Mouse (Mus musculus) layer of hippocampus, postnatal 25 days (tissue): Measurements from ENCODE around the gene Trp53tg5. TPM values are rescaled to one million over a fixed set of nuclear protein-coding genes. Genes with fewer than 3 reads are reported as not detected.

Source experiments
- DNase-seq, 2 experiments: peaks; one replicate each; pipeline ENCODE4 v3.0.0; 2022; ENCODE audit warnings: mixed read lengths in 2 of 2, low spot score in 1 of 2; ENCODE audit errors: extremely low spot score in 1 of 2
- total RNA-seq, 2 experiments: library from RNA; stranded (reverse); gene quantifications; 2 replicates each; pipeline ENCODE4 v1.2.3; 2021

Trp53tg5 gene
- total RNA-seq, result not detected

- DNase-seq, result no peak
Observed at GRCm38 (mm10) chr2:164473624-164474023, at the start of gene Trp53tg5. Gene Trp53tg5, minus strand, starts transcription at chr2:164473724.

DNA sequence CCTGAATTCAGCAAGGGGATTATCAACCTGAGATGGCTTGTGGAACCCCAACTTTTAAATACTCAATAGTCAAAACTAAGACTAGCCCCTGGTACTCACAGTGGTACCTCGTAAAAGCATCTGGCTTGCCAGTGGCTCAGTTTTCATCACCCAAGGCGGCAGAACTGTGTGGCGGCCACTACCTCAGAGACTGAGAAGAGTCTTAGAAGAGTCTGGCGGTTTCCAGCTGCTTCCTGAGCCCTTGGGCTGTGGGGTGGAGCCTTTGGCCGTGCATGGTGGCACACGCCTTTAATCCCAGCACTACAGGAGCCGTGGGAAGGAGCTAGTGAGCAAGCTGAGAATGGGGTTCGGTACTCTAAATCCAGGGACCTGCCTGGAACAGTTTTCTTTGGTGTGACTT lies 48.8 kb upstream of the Trp53tg5 start:
- DNase-seq, result no peak

DNA sequence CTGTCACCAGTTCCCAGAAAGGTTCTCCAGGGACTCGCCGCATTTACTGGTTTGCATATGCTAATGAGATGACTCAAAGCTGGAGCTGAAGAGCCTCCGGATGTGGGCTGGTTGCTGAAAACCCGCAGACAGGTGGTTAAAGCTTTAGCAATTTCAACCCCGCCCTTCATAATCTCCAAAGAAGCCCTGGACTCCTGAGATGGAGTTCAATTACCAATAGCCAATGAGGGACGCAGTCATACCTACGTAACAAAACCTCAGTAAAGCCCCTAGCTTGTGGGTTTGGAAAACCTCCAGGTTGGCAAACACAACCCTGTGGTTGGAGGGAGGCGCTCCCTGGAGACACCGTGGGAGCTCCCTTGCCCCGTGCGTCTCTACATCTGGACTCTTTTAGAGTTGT lies 48.3 kb upstream of the Trp53tg5 start:
- no peak for DNase-seq

DNA sequence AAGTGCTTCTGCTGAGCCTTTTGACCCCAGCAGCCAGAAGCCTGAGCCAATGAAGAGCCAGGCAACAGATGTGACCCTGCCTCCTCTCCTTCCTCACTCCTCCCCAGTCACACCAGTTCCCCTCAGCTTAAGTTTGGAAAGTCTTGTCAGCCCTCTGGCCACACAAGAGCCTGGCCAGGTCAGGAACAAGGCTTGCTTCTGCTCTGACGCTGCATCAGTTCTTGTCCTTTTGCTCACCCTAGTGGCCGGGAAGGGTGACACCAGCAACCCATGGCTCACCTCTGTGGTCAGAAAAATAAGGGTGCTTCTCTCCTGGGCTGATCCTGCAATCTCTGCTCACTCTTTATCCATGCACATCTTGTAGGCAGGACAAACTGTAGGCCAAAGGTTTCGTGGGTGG lies 47.3 kb upstream of the Trp53tg5 start:
- DNase-seq, result no peak

- DNase-seq, result no peak
Observed at GRCm38 (mm10) chr2:164519171-164519526, 45.6 kb upstream of the Trp53tg5 start.

- DNase-seq, result no peak
Observed at GRCm38 (mm10) chr2:164518266-164519170, 45.0 kb upstream of the Trp53tg5 start.

GRCm38 (mm10) chr2:164517485-164518221 lies 44.1 kb upstream of the Trp53tg5 start:
- peak in 1 of 2 experiments; percentile 40 for DNase-seq

DNA sequence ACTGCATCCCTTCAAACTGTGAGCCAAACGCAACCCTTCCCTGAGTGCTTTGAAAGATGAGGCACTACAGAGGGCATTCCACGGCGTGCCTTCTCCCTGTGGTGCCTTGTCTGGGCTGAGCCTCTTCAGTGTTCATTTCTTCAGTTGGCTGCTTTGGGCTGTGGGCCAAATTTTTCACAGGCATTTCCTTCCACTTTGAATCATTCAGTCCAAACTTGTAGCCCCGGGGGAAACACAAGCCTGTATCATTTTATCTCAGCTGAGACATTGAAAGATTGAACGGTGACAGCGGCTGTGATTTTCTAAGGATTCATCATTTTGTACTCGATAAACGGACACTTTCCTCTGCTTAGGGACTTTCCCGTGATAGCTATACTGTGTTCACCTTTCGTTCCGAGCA lies 43.1 kb upstream of the Trp53tg5 start:
- DNase-seq, result no peak

- no peak for DNase-seq
Observed at GRCm38 (mm10) chr2:164515897-164516296, 42.4 kb upstream of the Trp53tg5 start.

DNA sequence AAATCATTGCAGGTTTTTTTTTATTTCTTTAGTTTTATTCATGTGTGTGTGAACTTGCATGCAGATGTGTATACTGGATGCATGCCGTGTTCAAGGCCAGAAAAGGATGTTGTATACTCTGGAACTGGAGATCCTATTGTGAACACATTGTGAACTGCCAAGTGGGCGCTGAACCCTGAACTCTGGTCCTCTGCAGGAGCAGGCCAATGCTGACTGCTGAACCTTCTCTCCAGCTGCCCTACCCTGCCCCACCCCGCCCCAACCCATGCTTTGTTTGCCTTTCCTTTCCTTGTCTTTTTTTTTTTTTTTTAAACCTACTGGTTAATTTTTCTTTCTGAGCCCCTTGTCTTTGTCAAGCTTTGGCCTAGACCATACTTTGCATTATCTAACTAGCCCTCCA lies 41.4 kb upstream of the Trp53tg5 start:
- no peak for DNase-seq

- DNase-seq, result no peak
Observed at GRCm38 (mm10) chr2:164513389-164513788, 39.9 kb upstream of the Trp53tg5 start.

DNA sequence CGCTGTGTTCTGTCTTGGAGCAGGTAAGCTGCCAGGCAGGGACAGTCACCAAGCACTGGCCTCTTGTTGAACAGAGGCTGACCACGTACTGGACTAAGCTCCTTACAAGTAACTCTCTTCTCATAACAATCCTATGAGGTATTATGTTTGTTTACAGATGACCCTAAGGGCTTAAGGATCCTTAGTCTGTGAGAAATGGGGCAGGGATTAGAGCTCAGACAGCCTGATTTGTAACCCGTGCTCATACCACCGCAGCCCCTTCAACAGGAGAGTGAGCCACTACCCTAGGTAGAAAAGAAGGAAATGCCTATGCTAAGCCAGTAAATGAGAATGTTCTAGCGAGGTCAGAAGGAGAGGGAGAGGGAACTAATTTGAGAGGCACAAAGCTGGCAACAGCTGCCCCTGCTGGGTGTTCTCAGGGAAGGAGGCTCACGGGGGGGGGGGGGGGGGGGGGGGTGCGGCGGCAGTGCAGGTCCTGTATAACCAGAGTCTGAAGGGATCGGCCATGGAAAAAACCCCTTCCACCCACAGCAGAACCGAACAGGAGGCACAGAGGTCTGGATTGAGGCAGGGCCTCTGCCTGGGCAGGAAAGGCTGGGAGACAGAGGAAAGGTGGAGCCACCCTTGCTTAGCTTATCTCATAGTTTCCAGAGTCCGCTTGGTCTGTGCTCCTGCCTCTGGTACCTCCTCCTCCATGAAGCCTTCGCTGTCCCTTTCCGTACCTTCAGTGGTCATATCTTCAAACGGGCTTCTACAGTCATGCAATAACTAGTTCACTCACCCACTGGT lies 38.8 kb upstream of the Trp53tg5 start:
- no peak for DNase-seq

GRCm38 (mm10) chr2:164510621-164511190 lies 37.2 kb upstream of the Trp53tg5 start:
- DNase-seq, result no peak

DNA sequence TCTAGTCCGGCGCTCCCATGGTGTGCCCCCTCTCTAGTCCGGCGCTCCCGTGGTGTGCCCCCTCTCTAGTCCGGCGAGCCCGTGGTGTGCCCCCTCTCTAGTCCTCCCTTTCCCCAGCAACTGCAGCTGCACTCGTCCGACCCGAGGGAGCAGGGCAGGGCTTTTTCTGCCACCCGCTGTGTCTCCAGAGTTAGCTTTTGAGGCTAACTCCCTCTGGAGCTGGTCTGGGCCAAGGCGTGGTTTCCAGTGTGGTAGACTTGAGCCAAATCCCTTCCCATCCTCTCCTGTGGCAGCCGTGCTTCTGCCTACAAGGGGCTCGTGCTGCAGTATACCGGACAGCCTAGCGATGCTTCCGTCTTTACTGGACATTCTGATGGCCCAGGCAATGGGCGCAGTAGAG lies 34.3 kb upstream of the Trp53tg5 start:
- no peak for DNase-seq

DNA sequence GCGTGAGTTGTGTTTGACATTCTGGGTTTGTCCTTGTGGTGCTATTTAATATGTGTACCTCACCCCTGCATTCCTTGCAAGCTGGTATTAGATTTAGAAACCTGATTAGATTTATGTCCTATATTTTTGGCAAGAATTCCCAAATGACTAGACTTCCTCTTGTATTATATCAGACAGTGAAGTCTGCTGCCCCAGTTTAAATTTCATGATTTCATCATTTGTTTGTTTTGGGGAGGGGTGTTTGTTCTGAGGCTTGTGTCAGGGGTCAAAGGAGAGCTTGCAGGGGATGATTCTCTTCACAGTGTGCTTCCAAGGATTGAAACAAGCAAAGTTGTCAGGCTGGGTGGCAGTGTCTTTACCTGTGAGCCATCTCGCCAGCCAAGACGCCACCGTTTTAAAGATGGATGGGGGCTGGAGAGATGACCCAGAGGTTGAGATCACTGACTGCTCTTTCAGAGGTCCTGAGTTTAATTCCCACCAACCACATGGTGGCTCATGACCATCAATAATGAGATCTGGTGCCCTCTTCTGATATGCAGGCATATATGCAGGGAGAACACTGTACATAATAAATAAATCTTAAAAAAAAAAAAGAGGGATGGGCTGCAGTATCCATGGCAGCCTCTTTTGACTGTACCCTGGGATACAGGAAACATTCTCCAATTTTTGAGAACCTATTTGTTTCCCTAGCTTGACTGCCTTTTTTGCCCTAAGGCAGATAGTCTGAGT lies 32.3 kb upstream of the Trp53tg5 start:
- no peak for DNase-seq

GRCm38 (mm10) chr2:164504919-164505318 lies 31.4 kb upstream of the Trp53tg5 start:
- no peak for DNase-seq

DNA sequence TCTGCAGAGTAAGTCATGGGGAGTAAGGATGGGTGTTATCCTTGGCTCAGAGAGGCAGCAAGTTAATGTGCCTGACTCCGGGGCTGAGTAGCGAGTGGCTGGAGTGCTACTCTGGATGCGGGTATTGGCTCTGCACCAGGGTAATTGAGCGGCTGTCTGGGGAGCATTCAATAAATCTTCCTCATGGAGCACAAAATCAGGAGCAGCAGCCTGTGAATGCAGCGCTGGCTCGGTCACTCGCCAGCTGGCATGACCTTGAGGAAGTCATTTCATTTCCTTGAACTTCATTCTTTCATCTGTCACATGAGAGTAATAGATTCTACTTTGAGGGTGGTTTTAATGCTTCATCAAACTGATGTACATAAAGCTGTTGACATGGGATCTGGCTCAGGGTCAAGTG lies 27.0 kb upstream of the Trp53tg5 start:
- no peak for DNase-seq

GRCm38 (mm10) chr2:164499317-164499716 lies 25.8 kb upstream of the Trp53tg5 start:
- DNase-seq, result no peak

DNA sequence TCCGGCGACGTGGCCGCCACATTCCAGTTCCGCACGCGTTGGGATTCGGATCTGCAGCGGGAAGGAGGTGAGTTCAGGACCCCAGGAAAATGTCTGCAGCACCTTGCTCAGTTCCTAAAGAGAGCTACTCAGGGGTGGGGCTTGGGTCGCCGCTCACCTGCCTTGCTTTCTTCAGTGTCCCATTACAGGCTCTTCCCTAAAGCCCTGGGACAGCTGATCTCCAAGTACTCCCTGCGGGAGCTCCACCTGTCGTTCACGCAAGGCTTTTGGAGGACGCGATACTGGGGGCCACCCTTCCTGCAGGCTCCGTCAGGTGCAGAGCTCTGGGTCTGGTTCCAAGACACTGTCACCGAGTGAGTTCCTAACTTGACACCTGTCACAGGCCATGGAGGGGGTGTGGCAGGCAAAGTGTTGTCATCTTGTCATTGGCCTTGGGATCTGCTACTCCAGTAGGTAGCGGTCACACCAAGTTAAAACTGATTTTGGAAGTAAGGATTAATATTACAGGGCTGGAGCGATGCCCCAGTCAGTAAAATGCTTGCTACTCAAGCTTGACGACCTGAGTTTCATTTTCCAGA lies 24.3 kb upstream of the Trp53tg5 start:
- no peak for DNase-seq
